Mouse (Mus musculus): ENCODE measurements around the gene Nfib. TPM values are rescaled to one million over a fixed set of nuclear protein-coding genes. Genes with fewer than 3 reads are reported as not detected.
A peak's percentile ranks its signal among the peaks of the same experiment; 100 is the strongest.

The Nfib gene
- total RNA-seq, 4 experiments from 2014 or later: 86.8 to 108 (median 98.2) TPM

GRCm38 (mm10) chr4:82461676-82462075 is 243.9 kb downstream of the Nfib start:
- DNase-seq: no peak

GRCm38 (mm10) chr4:82458895-82459294 is 246.7 kb downstream of the Nfib start:
- DNase-seq: no peak

GRCm38 (mm10) chr4:82456908-82457307 is 248.6 kb downstream of the Nfib start:
- no peak for DNase-seq

- DNase-seq: no peak
Measured at GRCm38 (mm10) chr4:82456323-82456713, 249.2 kb downstream of the Nfib start.

GRCm38 (mm10) chr4:82455617-82456322 is 249.8 kb downstream of the Nfib start:
- DNase-seq: no peak

DNA sequence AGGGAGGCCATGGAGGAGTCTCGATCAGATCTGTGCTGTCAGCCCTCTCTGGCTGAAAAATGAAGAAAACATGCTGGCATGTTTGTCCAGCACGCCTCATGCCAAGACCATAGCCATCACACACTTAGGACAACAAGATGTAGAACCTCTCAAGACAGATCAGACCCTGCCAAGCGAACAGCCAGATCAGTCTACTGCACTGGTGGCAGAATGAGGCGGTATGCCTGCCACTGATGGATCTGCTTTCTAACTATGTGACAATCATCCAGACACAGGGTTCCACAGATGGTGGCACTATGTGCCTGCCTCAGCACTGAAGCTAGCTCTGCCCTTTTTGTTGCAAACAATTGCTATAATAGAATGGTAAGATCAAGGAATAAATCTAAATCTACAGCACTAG is 250.6 kb downstream of the Nfib start:
- no peak for DNase-seq

DNA sequence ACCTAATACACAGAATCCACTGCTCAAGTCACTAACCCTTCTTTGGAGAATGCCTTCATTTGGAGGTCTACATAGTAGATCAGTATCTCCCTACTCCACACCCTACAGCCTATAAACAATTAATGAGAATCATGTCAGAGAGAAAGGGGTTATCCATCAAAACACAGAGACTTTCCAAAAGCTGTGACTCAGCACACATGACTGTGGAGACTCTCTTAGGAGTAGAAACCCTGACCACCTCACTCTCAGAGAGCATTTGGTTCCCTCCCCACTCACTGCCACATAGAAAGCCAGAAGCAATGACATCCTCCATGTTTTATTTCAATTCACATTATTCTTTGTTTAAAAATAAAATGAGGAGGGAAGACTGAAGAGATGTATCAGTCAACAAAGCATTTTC is 252.2 kb downstream of the Nfib start:
- no peak for DNase-seq

- no peak for DNase-seq
Measured at GRCm38 (mm10) chr4:82452905-82453304, 252.6 kb downstream of the Nfib start.

- peak; percentile 50 for DNase-seq
Measured at GRCm38 (mm10) chr4:82447061-82447671, 258.4 kb downstream of the Nfib start.

DNA sequence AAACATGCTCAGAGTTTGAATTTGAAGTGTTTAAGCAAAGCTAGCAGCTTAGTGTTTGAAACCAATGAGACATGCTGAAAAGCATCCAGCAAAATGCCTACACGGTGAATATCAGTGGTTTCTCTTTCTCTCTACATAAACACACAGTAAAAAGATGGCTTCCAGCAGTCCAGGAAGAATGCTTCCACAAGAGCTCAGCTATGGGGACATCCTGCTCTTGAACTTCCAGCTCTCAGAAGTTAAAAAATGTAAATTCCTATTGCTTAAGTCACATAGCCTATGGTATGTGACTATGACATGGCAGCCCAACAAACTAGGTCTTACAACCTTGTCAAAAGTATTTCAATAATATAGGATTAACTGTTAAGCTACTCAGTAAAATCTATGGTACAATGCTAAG is 261.5 kb downstream of the Nfib start:
- no peak for DNase-seq

GRCm38 (mm10) chr4:82443441-82443840 is 262.1 kb downstream of the Nfib start:
- no peak for DNase-seq

GRCm38 (mm10) chr4:82443003-82443402 is 262.5 kb downstream of the Nfib start:
- no peak for DNase-seq

GRCm38 (mm10) chr4:82440606-82441005 is 264.9 kb downstream of the Nfib start:
- DNase-seq: no peak

DNA sequence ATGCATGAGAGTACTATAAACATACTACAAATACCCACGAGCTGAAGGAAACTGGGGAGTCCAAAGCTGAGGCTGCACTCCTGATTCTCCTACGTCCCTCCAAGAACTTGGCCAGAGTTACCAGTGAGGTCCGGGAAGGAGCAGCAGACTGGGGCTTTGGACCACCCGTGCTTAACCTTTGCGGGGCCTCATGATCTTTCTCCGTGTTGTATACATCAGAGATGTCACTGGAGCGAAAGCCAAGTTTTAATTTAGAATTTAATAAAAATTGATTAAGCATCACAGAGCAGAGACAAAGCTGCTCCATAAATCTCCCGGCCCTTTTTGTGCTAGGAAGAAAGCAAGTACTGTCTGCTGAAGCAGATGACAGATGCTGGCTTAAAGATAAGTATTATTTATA is 265.7 kb downstream of the Nfib start:
- DNase-seq: no peak

DNA sequence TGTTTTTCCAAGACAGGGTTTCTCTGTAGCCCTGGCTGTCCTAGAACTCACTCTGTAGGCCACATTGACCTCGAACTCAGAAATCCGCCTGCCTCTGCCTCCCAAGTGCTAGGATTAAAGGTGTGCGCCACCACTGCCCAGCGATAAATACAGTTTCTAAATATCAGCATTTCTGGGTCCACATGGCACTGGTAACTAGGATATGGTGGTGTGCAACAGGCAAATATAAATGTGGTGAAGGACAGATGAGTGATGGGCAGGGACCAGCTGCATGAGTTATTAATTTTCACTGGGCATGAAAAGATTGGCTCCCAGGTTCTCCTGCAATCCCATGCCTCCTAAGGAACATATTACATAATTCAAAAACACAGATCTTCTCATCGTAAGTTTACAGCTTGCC is 266.9 kb downstream of the Nfib start:
- DNase-seq: no peak

DNA sequence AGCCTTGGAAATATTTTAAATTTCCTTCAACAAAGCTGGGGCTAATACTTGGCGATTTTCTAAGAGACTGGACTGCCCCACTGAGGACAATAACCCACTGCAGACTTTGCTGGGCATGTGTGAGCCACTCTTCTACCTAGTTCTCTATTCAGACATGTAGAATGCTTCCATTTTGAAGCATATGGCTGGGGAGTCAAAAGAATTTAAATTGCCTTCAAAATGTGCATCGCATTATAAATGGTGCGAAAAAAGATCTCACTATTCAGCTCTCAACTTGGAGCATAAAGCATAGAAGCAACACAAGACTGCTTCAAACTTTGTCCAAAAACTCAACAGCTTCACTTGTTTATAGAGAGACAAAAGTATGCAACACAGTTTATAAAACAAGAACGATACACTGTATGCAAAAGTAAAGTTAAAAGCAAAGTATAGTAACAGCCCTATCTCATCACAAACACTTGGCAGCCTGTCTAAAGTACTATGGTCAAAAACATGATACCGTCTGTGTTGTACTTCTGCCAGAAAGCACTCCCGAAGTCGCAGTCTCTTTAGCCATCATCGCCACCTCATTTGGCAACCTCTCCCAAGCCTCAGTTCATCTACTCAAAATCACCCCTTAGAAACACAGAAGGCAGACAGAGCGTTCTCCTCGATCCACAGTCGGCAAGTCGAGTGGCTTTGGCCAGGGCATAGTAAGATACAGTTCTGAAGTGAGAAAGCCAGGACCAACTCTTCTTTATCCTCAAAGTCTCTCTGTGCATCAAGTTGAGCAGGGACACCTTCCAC is 267.8 kb downstream of the Nfib start:
- DNase-seq: no peak

DNA sequence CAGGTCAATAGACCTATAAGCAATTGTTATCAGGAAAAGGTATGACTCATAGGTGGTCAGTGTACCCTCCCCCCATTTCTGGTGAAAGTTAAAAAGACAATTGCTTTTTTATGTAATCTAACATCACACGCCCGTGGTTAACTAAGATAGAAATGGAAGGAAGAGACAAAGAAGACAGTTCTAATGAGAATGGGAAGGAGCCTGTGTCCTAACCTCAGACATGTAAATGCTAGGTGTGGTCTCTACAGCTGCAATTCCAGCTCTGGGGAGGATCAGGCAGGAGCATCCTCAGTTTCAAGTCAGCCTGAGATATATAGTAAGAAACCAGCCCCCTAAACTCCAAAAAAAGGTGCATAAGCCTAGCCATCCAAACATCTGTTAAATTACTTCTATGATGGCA is 268.9 kb downstream of the Nfib start:
- DNase-seq: no peak

DNA sequence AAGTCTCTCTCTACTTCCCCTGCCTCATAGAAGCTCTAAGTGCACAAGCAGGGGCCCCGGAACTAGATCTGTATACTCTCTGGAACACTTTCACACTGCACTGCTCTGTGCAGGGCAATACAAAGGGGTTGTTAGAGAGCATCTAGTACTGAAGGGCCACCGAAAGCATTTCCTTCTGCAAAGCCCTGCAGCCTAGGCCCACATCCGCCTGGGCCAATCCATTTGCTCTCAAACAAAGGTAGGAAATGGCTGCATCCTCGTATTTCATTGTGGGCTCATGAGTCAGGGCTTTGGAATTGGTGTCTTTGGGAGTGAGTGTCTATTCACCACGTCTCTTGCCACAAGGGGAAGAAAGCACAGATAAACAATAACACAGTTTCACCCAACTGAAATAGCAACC is 269.8 kb downstream of the Nfib start:
- peak; percentile 40 for DNase-seq

DNA sequence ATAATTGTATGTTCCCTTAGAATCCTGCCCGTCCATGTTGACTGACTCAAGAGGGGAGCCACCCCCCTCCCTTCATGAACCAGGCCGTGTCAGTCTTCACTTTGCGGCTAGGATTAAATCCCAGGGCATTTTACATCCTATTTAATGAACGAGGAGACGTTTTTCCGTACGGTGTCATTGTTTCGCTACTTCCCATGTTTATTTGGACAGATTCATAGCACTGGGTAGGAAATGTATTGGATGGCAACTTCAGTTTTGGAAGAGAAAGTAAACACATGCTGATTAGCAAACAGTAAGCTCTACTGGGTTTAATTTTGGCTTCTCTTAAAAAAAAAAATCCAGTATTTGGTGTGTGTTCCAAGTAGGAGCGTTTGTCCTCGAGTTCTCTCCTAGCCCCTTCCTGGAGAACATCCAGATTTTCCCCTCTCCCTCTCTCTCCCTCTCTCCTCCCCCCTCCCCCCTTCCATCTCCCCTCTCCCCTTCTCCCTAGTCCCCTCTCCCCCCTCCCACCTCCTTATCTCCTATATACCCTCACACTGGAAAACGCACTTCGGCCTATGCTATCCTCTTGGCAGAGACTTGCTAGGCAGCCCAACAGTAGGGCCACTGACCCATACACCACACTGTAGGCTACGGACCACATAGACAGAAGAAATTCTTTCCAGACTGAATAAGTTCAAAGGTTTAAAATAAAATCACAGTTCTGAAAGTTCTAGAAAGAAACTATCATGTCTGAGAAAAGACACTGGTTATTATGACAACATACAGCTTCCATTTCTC is 271.4 kb downstream of the Nfib start:
- DNase-seq: no peak

- DNase-seq: no peak
Measured at GRCm38 (mm10) chr4:82431831-82432230, 273.7 kb downstream of the Nfib start.

DNA sequence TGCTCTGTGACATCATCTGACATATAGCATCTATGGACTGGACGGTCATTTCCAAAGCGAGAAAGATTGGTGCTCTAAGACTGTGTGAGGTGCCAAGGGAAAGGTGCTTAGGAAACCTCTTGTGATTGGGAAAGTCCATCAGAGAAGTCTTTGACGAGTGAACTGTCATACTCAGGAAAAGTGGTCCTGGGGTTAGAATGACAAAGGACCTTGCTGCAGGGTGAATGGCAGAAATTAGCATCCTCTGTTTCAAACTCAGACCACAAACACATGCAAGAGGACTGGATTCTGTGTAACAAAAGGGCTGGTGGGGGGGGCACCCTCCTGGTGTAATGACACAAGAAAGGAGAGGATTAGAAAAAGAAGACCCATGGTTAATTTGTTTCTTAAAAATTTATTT is 274.7 kb downstream of the Nfib start:
- DNase-seq: no peak

DNA sequence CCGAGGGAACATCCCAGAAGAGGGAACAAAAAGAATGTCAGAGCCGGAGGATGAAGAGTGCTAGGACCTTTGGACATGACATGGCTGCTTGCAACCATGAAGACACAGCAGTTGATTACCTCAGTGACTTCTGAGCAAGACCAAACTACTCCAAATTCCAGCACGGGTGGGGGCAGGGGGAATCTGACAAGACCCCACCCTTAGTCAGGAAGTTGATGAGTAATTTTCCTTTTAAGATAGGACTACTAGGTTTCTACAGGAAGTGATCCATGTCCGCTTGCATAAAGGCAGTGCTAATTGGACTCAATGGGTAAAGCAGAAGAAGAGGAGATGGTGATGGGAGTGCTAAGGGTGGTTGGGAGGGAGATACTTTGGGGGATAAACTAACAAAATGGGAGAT is 279.3 kb downstream of the Nfib start:
- no peak for DNase-seq

DNA sequence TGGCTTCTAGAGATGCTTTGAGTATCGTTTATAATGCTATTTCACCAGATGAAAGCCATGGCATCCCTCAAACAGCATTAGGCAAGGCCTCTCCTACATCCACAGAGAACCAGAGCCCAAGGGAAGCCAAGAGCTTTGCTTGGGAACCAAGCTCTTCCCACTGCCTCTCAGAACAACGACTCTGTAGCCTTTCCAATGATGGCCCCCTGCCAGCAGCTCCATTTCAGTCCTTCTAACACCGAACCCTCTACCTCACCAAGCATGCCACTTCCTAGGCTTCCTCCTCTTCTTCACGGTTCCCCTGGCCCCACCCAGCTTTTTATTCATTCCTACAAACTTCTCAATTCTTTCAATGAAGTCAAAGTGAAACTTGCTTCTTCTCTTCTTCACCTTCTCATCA is 287.3 kb downstream of the Nfib start:
- no peak for DNase-seq
